Mouse (Mus musculus) CH12.LX (cell line): ENCODE measurements around the gene Tmem251. TPM values are rescaled to one million over a fixed set of nuclear protein-coding genes. Genes with fewer than 3 reads are reported as not detected.

Source experiments
- polyA plus RNA-seq: library from polyadenylated mRNA; unstranded; fragments of >175 nt; gene quantifications from 2 replicates; pipeline ENCODE4 v1.2.1, GENCODE M21; 2012; ENCODE audit warnings: low read depth; ENCODE audit not compliant: insufficient read length
- total RNA-seq, 2 experiments: library from RNA; depleted of rRNA; stranded (reverse); fragments of 300-350 nt in 1 of 2; fragments of >200 nt in 1 of 2; gene quantifications; 2 replicates each; pipeline ENCODE4 v1.2.3; 2012 to 2014

The Tmem251 gene
- total and polyA plus RNA-seq, 3 experiments: 3.9 to 13.9 (median 11.1) TPM

Other genes starting within 250 kb of the Tmem251 start
- not detected in 2 replicates for gene Chga, start 188.8 kb upstream of the Tmem251 start, total RNA-seq (2012; rRNA removed)
- not detected in 2 replicates for gene Chga, start 188.8 kb upstream of the Tmem251 start, total RNA-seq (2014; rRNA removed)
- not detected in 2 replicates for gene Chga, start 188.8 kb upstream of the Tmem251 start, polyA plus RNA-seq
- gene Itpk1, start 38.8 kb upstream of the Tmem251 start, total RNA-seq (2012; rRNA removed): 16.0 and 19.2 TPM in 2 replicates
- gene Itpk1, start 38.8 kb upstream of the Tmem251 start, total RNA-seq (2014; rRNA removed): 12.8 and 14.0 TPM in 2 replicates
- 24.3 and 25.1 TPM in 2 replicates for gene Itpk1, start 38.8 kb upstream of the Tmem251 start, polyA plus RNA-seq
- 7.1 and 7.9 TPM in 2 replicates for gene Moap1, start 101 bp upstream of the Tmem251 start, total RNA-seq (2012; rRNA removed)
- 5.5 and 12.7 TPM in 2 replicates for gene Moap1, start 101 bp upstream of the Tmem251 start, total RNA-seq (2014; rRNA removed)
- 6.1 and 15.4 TPM in 2 replicates for gene Moap1, start 101 bp upstream of the Tmem251 start, polyA plus RNA-seq
- not detected in 2 replicates for gene Gm28051, start 14.0 kb downstream of the Tmem251 start, total RNA-seq (2012; rRNA removed)
- not detected in 2 replicates for gene Gm28051, start 14.0 kb downstream of the Tmem251 start, total RNA-seq (2014; rRNA removed)
- gene Gm28051, start 14.0 kb downstream of the Tmem251 start, polyA plus RNA-seq: not detected in 2 replicates
- 20.9 and 27.4 TPM in 2 replicates for gene Gon7, start 14.0 kb downstream of the Tmem251 start, total RNA-seq (2012; rRNA removed)
- 30.0 and 33.6 TPM in 2 replicates for gene Gon7, start 14.0 kb downstream of the Tmem251 start, total RNA-seq (2014; rRNA removed)
- gene Gon7, start 14.0 kb downstream of the Tmem251 start, polyA plus RNA-seq: 19.6 and 21.1 TPM in 2 replicates
- gene Ubr7, start 14.2 kb downstream of the Tmem251 start, total RNA-seq (2012; rRNA removed): 47.8 and 48.8 TPM in 2 replicates
- gene Ubr7, start 14.2 kb downstream of the Tmem251 start, total RNA-seq (2014; rRNA removed): 80.4 and 89.4 TPM in 2 replicates
- 44.7 and 46.3 TPM in 2 replicates for gene Ubr7, start 14.2 kb downstream of the Tmem251 start, polyA plus RNA-seq
- 5.7 and 6.7 TPM in 2 replicates for gene Gm20604, start 14.9 kb downstream of the Tmem251 start, total RNA-seq (2012; rRNA removed)
- gene Gm20604, start 14.9 kb downstream of the Tmem251 start, total RNA-seq (2014; rRNA removed): 13.6 and 14.4 TPM in 2 replicates
- 9.2 and 11.3 TPM in 2 replicates for gene Gm20604, start 14.9 kb downstream of the Tmem251 start, polyA plus RNA-seq
- 3.6 and 4.2 TPM in 2 replicates for gene Btbd7, start 134.7 kb downstream of the Tmem251 start, total RNA-seq (2012; rRNA removed)
- gene Btbd7, start 134.7 kb downstream of the Tmem251 start, total RNA-seq (2014; rRNA removed): 7.2 and 7.4 TPM in 2 replicates
- 4.1 and 5.1 TPM in 2 replicates for gene Btbd7, start 134.7 kb downstream of the Tmem251 start, polyA plus RNA-seq
- gene Cox8c, start 155.6 kb downstream of the Tmem251 start, total RNA-seq (2012; rRNA removed): not detected in 2 replicates
- not detected in 2 replicates for gene Cox8c, start 155.6 kb downstream of the Tmem251 start, total RNA-seq (2014; rRNA removed)
- not detected in 2 replicates for gene Cox8c, start 155.6 kb downstream of the Tmem251 start, polyA plus RNA-seq
- 0.04 TPM in 2 replicates for gene Unc79, start 205.1 kb downstream of the Tmem251 start, total RNA-seq (2012; rRNA removed)
- 0.05 and 0.07 TPM in 2 replicates for gene Unc79, start 205.1 kb downstream of the Tmem251 start, total RNA-seq (2014; rRNA removed)
- gene Unc79, start 205.1 kb downstream of the Tmem251 start, polyA plus RNA-seq: 0.46 and 0.86 TPM in 2 replicates